Mouse (Mus musculus) lung, embryonic 14.5 days (tissue): ENCODE measurements at regions not wholly inside any gene's neighbourhood (a gene's known extent, or its start where the extent isn't known, plus 50 kb on each side); places are given as distances from the start of the nearest gene placed in this dataset.

ENCODE experiments used
- ATAC-seq: fragments of 200-750 bp; cut with Nextera tagmentation; 2 replicates; pipeline ENCODE4 v1.8.0; 2017; ENCODE audit warnings: mild to moderate bottlenecking, moderate TSS enrichment, moderate library complexity; ENCODE audit not compliant: insufficient read depth
- DNase-seq: peaks from one replicate; pipeline ENCODE4 v3.0.0-alpha.2; 2015
- H3K27ac ChIP-seq: fragments of 300-500 bp; sonication (generic); 2 replicates; pipeline ENCODE4 v1.5.1; 2014; ENCODE audit warnings: low read depth, mild to moderate bottlenecking, moderate library complexity
- H3K27me3 ChIP-seq: fragments of 300-500 bp; sonication (generic); 2 replicates; pipeline ENCODE4 v1.6.1; 2014; ENCODE audit warnings: low read length, control low read depth; ENCODE audit not compliant: insufficient read depth
- H3K36me3 ChIP-seq: fragments of 300-500 bp; sonication (generic); 2 replicates; pipeline ENCODE4 v1.6.1; 2014; ENCODE audit warnings: control low read depth; ENCODE audit not compliant: insufficient read depth
- H3K4me1 ChIP-seq: fragments of 300-500 bp; sonication (generic); 2 replicates; pipeline ENCODE4 v1.6.1; 2014; ENCODE audit warnings: antibody characterized with exemption, control low read depth; ENCODE audit not compliant: insufficient read depth
- H3K4me2 ChIP-seq: fragments of 300-500 bp; sonication (generic); 2 replicates; pipeline ENCODE4 v1.6.1; 2014; ENCODE audit warnings: mild to moderate bottlenecking
- H3K4me3 ChIP-seq: fragments of 300-500 bp; sonication (generic); 2 replicates; pipeline ENCODE4 v1.5.1; 2014; ENCODE audit warnings: low read depth, low read length
- H3K9ac ChIP-seq: fragments of 300-500 bp; sonication (generic); 2 replicates; pipeline ENCODE4 v1.6.1; 2014
- H3K9me3 ChIP-seq: fragments of 300-500 bp; sonication (generic); 2 replicates; pipeline ENCODE4 v1.6.1; 2016; ENCODE audit warnings: low read depth, low read length, control low read depth
- CTCF ChIP-seq: IDR thresholded peaks from 2 replicates; pipeline ENCODE4 v1.5.1; 2016; ENCODE audit warnings: antibody characterized with exemption, low read depth
- WGBS: fragments of 180-500 bp; shearing (Covaris S2); extraction: QIAGEN DNeasy Blood & Tissue Kit; methylation state at CpG from one replicate; pipeline ENCODE4 v1.1.7; 2014; 5-methylcytosine and 5-hydroxymethylcytosine counted together

DNA sequence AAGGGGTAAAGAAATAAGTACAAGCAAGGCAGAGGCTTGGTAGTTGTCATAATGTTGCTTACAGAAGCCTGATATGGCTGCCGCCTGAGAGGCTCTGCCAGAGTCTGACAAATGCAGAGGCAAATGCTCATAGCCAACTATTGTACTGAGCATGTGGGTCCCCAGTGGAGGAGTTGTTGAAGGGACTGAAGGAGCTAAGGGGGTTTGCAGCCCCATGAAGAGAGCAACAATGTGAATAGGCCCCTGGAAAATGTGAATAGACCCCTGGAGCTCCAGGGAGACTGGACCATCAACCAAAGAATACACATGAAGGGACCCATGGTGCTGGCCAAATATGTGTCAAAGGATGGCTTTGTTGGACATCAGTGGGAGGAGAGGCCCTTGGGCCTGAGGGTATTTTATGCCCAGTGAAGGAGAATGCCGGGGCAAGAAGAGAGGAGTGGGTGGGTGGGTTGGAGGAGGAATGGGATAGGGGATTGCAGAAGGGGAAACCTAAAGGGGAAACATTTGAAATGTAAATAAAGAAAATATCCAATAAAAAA is 1207.2 kb upstream of the Tenm4 start:
- H3K9ac ChIP-seq, result no peak overlapping the region
- ATAC-seq, result no peak
- no peak for TF ChIP-seq CTCF
- H3K36me3 ChIP-seq, result no peaks in the 10 kb centered on the region
- H3K27ac ChIP-seq, result no peak overlapping the region
- DNase-seq, result no peak
- no peaks in the 10 kb centered on the region for H3K9me3 ChIP-seq
- H3K4me2 ChIP-seq, result no peak overlapping the region
- no peaks in the 10 kb centered on the region for H3K27me3 ChIP-seq
- 81% methylated on average over 2 of the region's 2 CpGs for WGBS
- H3K4me3 ChIP-seq, result no peak overlapping the region
- H3K4me1 ChIP-seq, result no peaks in the 10 kb centered on the region

DNA sequence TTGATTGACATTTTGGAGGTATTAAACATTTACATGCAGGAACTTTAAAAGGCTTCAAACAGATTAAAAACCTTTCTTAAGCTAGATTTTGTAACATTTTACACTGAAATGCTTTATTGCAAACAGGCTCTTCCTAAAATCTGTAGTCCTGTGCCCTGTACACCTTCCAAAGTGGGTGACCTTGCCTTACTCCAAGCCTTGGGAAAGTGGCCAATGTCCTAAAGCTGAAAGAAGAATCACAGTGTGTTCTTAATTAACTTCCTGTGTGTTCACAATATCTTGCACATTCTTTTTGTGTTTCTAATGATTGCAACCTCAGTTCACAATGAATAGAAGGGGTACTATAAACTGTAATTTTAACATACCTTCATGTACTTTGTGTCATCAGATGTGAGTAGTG is 1203.4 kb upstream of the Tenm4 start:
- Histone ChIP-seq H3K9ac (no peak overlapping the region), H3K27me3 (no peaks in the 10 kb centered on the region), H3K9me3 (no peaks in the 10 kb centered on the region), H3K36me3 (no peaks in the 10 kb centered on the region), H3K4me1 (no peaks in the 10 kb centered on the region), H3K4me3 (no peak overlapping the region), H3K27ac (no peak overlapping the region), H3K4me2 (no peak overlapping the region)
- DNase-seq, result no peak
- TF ChIP-seq CTCF, result no peak
- ATAC-seq, result no peak

DNA sequence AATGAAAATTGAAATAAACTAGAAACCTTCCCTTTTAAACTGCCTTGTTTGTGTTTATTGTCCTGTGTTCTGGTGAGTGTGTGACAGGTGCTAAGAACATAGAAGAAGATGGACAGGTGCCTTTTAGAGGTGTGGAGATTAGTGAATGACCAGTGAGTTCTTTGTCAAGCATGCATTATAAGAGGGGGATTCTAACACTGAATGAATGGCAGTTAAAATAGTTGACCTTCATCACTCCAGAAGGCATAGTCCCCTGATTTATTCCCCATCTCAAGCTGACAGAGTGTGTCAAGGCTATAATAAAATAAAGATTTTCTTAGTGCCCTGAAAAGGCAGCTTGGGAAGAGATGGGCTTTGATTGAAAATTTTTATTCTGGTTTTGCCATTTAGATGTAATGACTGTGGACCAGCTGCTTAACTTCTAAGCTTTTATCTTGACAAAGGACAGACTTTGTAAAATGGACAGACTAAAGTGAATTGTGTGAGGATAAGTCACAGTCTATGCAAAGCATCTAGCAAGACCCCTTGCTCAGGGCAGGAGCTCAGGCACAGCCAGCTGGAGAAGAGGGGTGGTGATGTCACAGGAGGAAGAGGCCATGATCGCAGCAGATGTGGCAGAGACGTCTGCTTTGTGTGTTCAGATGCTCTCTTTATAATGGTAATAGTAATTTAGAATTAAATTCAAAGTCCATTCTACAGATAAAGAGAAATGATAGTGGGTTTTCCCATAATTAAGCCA is 1195.8 kb upstream of the Tenm4 start:
- 60% methylated on average over 2 of the region's 2 CpGs for WGBS
- H3K27ac ChIP-seq, result no peak overlapping the region
- H3K4me3 ChIP-seq, result no peak overlapping the region
- H3K4me2 ChIP-seq, result no peak overlapping the region
- no peaks in the 10 kb centered on the region for H3K27me3 ChIP-seq
- H3K9me3 ChIP-seq, result no peaks in the 10 kb centered on the region
- H3K9ac ChIP-seq, result no peak overlapping the region
- no peak for TF ChIP-seq CTCF
- H3K36me3 ChIP-seq, result no peaks in the 10 kb centered on the region
- DNase-seq, result no peak
- H3K4me1 ChIP-seq, result no peaks in the 10 kb centered on the region
- ATAC-seq, result no peak

DNA sequence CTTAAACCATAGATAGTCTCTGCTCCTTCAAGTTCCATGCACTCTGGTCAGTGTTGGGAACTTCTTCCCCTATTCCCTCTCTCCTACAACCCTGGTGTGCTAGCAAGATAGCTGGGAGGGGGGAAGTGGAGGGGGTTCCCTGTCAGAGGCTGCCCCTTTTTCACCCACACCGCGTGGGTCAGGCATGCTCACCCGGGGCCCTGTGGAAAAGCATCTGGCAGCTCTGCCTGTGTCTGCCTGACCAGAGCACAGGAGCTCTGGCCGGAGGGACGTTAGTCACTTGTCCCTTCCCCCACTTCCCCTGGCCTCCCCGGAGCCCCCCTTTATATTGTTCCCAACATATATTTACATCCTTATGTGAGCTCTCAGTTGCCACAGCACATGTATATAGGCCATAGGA is 1174.8 kb upstream of the Tenm4 start:
- H3K27ac ChIP-seq, result no peak overlapping the region
- no peak for ATAC-seq
- H3K9me3 ChIP-seq, result no peaks in the 10 kb centered on the region
- TF ChIP-seq CTCF, result no peak
- H3K9ac ChIP-seq, result no peak overlapping the region
- no peak overlapping the region for H3K4me3 ChIP-seq
- no peak overlapping the region for H3K4me2 ChIP-seq
- no peak for DNase-seq
- 65% methylated on average over 6 of the region's 6 CpGs for WGBS
- H3K36me3 ChIP-seq, result no peaks in the 10 kb centered on the region
- no peaks in the 10 kb centered on the region for H3K27me3 ChIP-seq
- no peaks in the 10 kb centered on the region for H3K4me1 ChIP-seq

DNA sequence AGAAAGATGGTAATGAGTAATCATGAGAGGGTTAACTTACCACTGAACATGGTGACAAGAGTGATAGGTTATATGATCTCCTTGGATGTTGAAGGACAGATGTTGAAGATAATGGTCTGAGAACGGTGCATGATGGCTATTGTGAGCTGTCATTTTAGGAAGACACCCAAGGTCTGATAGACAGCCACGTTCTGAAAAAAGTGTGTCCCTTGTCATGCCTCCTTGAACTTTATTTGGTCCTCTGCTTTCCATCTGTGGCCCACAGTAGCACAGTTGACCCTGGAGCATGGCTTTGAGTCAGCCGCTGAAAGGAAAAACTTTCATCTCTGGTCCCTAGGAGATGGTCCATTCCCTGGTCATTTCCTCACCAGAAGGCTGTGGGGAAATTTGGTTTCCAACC is 1166.9 kb upstream of the Tenm4 start:
- Histone ChIP-seq H3K9ac (no peak overlapping the region), H3K4me3 (no peak overlapping the region), H3K4me2 (no peak overlapping the region), H3K27me3 (no peaks in the 10 kb centered on the region), H3K4me1 (no peaks in the 10 kb centered on the region), H3K27ac (no peak overlapping the region), H3K9me3 (no peaks in the 10 kb centered on the region), H3K36me3 (no peaks in the 10 kb centered on the region)
- TF ChIP-seq CTCF, result no peak
- 73% methylated on average over 3 of the region's 3 CpGs for WGBS
- ATAC-seq (no peak), DNase-seq (no peak)

DNA sequence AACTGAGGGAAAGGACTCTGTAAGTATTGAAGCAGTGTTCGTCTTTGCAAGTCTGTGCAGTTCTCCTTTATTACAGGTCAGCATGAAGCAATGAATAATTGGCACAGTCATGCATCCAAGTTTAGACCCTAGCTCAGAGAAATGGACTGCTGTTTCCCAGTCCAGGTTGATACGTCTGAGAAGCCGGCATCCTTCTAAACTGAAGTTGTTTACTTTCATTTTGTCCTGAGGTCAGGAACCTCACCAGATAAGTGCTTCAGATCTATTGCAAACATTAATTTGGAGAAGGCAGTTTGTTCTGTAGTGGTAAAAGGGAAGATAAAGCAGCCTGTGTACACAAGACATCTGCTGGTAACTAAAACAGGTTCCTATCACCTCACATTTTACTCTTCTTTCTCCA is 1165.6 kb upstream of the Tenm4 start:
- H3K27ac ChIP-seq, result no peak overlapping the region
- H3K9ac ChIP-seq, result no peak overlapping the region
- no peak for DNase-seq
- WGBS, result 16% methylated on average over 3 of the region's 3 CpGs
- no peaks in the 10 kb centered on the region for H3K4me1 ChIP-seq
- no peaks in the 10 kb centered on the region for H3K9me3 ChIP-seq
- no peaks in the 10 kb centered on the region for H3K27me3 ChIP-seq
- no peaks in the 10 kb centered on the region for H3K36me3 ChIP-seq
- no peak overlapping the region for H3K4me3 ChIP-seq
- no peak for ATAC-seq
- TF ChIP-seq CTCF, result no peak
- H3K4me2 ChIP-seq, result no peak overlapping the region

DNA sequence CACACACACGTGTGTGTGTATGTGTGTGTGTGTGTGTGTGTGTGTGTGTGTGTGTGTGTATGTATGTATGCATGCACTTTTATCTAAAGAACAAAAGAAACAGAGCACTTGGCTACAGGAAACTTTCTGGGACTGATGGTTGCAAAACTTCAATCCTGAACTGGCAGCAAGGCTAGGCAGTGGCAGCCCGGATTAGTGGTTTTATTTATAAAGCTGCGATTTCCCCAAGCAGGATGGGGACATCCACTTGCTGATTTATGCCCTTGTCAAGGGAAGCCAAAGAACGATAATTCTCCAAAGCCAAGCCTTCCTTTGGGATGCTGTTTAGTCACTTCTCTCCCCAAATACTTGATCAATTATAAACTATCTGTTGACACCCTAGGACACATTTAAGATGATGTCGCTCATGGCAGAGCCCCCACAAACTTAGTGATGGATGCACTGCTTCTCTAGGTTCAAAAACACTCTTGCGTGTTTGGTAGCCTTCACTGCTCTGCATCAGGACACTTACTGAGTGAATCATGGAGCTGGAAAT is 1162.1 kb upstream of the Tenm4 start:
- 43% methylated on average over 6 of the region's 6 CpGs for WGBS
- Histone ChIP-seq H3K4me3 (no peak overlapping the region), H3K36me3 (no peaks in the 10 kb centered on the region), H3K9me3 (no peaks in the 10 kb centered on the region), H3K4me1 (no peaks in the 10 kb centered on the region), H3K9ac (no peak overlapping the region), H3K27me3 (no peaks in the 10 kb centered on the region), H3K4me2 (no peak overlapping the region), H3K27ac (no peak overlapping the region)
- TF ChIP-seq CTCF, result no peak
- ATAC-seq (no peak), DNase-seq (no peak)
